Mouse (Mus musculus): ENCODE data around the gene Sorbs1.

Gene Sorbs1

DNA sequence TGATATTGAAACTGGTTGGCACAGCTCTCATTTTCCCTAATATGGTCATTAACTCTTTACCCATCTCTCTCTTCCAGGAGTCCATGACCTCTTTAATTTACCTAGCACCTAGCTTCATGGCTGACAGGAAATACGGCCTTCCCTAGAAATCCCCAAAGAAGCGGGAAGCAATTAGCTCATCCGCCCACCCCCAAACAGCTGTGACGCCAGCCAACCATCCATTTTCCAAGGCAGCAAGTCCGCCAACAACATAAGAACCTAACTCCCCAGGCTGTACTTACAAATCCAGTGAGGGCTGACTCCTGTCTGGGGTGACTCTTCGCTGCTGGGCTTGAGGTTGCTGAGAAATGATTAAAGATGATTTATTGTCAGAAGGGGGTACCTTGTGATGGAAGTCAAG lies 214.4 kb downstream of the Sorbs1 start:
- no peak for DNase-seq (ENCODE audit: low spot score)

DNA sequence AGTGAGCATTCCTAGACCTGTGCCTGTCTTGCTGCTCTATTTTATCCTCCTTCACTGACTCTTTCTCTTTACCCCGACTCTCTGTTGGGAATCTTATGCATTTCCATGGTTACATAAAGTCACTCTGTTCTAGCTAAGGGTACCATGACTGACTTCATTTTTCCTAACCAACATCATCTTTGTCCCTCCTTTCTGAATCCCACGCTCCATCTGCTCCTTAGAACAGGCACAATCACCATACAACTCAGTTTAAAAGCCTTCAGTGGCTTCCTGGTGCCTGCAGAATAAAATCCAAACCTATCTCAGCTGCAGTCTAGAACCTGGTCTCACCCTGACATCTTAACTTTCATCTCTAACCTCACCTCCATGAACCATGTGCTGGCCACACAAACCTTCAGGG lies 215.0 kb downstream of the Sorbs1 start:
- no peak for DNase-seq (ENCODE audit: low spot score)

DNA sequence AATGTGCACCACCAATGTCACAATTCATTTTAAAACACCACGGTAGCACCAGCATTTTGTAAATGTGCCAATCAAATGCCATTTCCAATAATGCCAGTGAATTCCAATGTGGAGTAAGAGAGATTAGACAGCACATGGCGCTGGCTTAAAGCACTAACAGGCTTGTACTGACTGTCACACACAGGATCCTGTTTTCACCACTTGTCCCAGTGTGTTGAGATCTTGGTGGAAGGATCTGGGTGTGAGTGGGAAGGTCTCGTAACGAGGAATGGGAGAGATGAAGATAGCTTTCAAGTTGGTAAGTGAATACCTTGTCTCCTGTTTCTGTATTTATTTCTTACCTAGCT lies 215.8 kb downstream of the Sorbs1 start:
- no peak for DNase-seq (ENCODE audit: low spot score)

DNA sequence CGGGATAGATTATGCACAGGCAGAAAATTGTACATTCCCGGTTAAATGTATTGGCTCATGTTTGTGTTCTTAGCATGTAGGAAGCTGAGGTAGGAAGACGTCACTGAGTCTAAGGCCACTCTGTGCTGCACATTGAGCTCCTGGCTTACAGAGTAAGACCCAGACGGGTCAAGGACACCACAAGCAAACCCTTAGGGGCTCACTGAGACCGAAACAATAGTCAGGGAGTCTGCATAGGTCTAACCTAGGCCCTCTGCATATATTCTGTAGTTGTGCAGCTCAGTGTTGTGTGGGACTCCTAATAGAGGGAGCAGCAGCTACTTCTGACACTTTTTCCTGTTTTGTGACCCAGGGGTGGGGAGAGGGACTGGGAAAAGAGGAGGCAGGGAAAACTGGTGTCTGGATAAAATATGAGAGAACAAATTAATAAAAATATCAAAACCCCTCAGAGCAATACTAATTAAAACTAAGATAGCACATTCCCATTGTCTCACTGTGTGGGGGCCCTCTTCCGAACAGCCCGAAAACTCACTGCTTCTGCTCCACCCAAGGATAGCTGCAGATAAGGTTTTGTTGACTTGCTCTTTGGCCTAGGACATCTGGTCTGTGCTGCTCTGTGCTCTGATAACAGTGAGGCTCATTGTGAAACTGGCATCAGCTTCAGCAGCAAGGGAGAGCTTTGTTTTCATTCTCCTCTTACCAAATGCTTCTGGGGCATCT lies 216.3 kb downstream of the Sorbs1 start:
- peak; percentile 35 for DNase-seq (ENCODE audit: low spot score)

DNA sequence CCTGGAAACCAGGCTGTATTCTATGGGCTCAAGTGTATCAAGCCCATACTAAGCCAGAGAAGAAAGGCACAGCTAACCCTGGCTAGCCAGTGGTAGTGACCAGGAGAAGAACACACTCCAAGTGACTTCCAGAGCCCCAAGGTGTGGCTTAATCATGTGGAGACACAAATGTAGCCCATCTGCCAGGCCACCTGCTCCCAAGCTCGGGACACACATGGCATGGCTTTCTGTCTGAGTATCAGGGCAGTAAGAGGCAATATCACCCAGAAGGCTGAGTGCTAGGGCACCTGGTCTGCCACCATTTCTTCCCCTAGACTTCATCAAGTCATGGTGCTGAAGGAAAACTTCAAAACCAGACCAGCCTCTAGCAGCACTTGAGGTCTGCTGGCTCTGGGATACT lies 219.3 kb downstream of the Sorbs1 start:
- DNase-seq (ENCODE audit: low spot score), result no peak

DNA sequence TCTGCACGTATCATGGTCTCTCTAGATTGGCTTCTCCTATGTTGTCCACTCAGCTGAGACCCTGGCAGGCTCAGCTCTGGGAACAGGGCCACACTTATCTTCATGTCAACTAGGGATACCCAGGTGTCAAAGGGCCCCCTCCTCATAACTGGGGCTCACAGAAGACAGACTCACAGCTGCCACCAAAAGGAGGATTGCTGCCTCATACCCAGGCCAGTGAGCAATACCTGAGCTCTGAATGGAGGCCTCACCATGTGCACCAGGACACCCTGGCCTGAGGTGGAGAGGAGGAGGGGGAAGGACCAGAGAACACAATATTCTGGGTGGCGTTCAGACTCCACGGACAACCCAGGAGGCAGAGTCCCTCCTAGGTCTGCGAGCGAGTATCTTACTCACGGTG lies 219.8 kb downstream of the Sorbs1 start:
- no peak for DNase-seq (ENCODE audit: low spot score)

DNA sequence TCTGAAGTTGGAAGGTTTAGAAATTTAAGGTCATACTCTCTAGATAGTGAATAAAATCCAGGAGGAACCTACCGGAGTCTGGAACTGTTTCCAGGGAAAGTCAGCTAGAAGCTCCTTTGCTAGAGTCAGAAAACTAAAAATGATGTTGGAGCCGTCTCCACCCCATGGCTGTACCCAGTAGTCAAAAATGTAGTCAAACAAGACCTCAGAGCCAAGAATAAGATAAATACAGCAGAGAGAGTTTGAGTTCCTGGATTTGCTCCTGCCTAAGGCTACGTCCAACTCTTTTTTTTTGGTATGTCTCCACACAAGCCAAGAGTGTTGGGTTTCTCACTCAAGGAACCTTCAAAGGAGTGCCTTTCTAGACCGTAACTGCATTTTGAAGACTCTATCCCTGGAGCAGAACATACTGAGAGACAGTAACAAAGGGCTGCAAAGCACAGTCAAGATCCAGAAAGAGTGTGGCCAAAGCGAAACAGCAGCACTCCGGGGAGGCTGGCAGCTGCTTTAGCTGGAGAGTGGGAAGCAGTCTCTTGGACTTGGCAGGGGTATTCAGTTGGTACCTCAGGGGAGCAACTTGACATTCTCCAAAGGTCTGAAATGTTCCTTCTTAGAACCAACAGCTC lies 223.4 kb downstream of the Sorbs1 start:
- no peak for DNase-seq (ENCODE audit: low spot score)

DNA sequence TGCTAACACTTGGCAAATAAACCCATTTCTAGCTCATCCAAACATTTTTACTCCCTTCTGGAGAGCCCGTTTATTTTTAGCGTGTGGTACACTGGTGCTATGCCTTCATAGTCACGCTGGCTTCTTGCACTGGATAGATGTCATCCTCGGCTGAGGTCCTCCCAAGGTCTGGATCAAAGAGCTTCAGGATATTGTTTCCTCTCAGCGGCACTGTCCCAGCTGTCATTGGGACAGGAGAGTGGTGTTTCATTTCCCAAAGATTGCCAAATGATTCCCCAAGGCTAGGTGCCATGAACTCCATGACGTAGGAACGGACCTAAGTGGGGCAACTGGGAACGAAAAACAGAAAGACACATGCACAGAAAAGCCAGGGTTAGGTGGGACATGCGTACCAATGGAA lies 225.2 kb downstream of the Sorbs1 start:
- no peak for DNase-seq (ENCODE audit: low spot score)

DNA sequence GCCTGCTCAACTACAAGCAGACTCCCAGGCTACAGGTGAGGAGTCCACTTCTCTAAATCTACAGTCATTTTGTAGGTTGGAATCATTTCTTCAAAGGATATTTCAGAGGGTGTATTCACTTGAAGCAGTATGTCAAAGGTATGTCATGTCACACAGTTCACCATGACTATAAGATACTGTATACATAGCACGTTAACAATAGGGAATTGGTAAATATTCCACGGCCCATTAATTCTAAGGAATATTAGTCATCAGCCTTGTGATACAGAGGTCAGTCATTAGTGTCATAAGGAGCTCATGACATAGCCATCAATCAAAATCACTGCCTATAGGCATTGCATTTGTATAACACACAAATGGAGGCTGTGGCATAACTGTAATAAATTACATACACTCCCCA lies 228.9 kb downstream of the Sorbs1 start:
- no peak for DNase-seq (ENCODE audit: low spot score)

DNA sequence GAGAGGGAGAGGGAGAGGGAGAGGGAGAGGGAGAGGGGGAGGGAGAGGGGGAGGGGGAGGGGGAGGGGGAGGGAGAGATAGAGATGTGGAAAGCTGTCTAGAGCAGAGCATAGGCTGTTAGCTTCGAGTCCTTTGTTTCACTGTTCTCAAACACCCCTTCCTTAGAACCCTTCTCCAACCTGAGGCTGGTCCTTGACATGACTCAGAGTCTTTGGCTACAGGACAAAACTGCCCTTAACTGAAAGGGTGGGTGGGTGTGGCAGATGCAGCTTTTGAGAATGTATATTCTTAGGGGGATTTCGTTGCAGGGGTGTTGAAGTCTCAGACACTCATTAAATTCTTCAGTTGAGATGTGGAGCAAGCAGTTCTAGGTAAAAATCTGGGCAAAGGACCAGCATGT lies 230.2 kb downstream of the Sorbs1 start:
- DNase-seq (ENCODE audit: low spot score), result no peak

DNA sequence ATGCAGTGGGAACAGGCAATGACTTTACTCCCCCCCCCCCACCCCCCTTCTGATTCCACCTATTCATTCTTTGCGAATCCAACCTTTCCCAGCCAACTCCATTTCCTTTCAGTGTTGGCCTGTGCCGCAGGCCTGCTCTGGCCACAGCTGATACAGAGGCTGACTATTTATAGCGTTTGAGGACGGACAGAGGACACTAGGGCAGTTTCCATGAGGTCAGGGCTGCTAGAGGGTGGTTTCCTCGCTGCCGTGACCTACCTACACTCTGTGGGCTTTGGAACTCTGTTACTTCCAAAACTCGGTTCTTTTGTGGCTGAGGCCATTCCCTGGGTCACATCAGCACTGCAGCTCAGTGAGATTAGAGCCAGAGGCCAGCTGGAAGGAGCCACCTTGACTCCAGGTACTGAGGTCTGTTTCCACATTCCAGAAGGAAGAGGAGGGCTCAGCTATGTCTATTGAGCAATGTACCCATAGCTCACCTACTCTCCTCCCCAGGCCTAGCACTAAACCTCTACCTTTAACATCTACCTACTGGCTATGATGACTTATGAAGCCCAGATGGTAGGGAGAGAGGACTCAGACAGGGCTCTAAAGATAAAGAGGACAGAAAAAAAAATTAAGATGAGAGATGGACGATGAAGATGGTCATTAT lies 235.1 kb downstream of the Sorbs1 start:
- DNase-seq (ENCODE audit: low spot score), result no peak

DNA sequence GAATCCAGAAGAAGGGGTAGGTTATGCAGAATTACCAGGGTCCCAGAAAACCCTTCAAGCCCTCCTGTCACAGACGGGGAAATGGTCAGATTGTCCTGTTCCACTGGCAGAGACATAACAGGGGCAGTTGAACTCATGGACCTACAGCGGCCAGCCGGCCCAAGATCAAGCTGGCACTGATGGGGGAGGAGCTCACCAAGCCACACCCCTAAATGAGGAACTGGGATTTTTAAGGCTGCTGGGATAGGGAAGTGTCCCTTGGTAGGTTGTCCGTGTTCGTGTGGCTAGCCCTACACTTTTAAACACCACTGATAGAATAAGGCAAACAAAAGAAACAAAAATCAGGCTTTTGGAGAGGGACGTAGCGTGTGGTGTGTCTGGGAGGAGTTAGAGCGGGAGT lies 236.1 kb downstream of the Sorbs1 start:
- no peak for DNase-seq (ENCODE audit: low spot score)

DNA sequence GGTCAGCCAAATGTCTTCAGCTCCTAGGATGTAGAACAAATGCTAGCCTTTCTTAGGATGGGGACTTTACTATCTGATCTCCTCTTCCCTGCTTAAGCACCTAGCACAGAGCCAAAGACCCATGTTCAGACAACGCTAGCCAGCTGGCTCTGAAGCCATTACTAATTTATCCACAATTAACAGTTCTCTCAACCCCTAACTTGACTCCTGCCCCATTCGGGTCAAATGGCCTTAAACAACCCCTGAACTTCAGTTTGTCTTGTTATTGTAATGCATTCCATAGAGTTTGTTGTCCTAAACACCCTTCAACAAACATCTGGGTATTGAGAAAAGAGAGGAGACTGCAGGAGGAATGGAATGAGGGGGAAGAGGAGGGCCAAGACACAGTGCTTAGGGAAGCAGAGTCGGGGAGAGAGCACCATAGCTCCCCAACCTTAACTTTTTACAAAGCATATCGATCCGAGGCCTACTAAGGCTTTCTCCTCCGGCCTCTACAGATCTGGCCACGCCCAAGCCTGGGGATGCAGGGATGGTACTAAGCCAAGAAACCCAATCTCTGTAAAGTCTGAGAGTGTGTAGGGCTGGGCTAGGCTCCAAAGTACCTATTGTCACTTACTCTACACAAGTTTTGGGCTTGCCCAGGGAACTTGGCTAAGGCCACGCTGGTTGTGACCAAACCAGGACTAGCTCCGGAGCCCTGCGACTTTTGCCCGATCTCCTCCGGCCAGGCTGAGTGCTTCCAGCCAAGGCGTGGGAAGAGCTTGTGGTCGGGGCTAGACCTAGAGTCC lies 238.0 kb downstream of the Sorbs1 start:
- DNase-seq (ENCODE audit: low spot score), result no peak

DNA sequence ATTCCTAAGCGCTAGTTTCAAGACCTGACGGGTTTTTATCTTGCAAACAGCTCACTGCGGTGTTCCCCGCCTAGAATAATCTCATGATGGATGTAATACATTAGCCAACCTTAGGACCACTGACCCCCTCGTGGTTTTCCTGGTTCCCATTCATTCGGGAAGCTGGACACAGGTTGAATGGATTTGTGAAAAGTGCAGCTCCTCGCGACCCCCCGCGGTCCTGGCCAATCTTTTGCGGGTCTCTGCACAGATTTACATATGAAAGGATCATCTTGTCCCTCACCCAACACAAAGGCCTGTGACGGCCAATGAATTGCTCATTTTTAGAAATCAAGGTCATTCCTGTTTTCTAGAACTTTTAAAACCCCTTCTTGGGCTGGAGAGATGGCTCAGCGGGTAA lies 240.9 kb downstream of the Sorbs1 start:
- peak; percentile 41 for DNase-seq (ENCODE audit: low spot score)

DNA sequence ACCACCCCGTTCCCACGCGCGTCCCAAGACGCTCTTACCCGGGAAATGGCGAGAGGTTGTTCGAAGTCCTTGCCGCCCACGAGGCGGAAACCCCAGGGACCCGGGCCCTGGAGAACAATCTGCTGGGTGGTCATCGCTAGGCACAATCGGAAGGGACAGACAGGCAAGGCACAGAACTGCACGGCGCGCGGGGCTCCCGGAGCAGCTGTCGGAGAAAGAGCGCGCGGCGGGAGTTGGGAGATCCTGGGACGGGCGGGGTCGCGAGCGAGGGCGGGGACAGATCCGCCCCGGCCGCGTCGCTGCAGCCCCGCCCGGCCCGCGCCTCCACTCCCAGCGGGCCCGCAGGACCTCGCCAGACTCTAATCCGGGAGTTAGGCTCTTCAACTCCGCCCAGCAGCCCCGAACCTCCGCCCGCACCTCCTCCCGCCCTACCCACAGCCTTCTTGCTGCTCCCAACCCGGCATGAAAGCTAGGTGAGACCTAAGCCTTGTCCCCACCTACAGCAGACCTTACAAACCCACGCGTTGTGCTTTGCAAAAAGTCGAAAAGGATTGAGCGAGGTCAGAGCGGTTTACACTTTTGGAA lies 242.2 kb downstream of the Sorbs1 start, which contains the start of gene Pdlim1:
Pdlim1 (minus strand) TSS at position 535 of the 585 bp plus-strand sequence.
- DNase-seq (ENCODE audit: low spot score), result peak; percentile 84

DNA sequence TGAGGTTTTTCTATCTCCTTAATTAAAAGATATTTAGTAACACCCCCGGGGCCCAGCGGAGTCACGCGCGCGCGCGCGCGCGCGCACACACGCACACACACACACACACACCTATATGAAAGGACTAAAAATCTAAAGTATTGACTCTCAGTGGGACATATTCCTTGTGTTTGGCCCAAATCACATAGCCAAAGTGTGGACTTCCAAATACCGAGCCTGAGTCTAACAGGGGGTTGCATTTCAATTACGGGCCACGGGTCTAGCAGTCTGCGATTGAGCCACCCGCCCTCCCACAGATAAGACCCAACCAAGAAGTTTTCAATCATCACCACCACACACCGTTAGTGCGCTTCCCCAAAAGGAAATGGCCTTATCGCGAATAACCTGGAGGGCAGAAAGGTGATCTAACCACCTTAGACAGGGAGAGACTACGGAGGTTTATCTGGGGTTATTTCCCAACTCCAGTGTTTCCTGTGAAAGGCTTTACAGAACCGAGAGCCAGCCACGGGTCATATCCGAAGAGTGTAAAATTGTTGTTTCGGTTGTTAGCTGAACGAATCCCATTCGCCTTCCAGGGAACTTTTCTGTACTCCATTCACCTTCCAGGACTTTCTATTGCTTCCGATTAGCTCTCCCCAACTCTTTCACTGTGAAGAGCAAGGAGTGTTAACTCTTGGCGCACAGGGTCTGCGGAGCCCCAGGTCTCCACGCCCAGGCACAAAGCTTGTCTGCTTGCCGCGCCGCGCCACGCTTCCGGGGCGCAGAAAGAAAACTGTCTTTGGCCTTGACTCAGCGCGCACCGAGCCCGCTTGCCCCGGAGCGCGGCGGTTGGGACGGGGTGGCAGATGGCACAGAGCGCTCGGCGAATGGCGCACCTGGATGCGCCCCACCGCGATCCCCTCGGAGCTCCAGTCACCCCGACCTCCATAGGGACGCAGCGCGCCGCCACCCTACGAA lies 242.9 kb downstream of the Sorbs1 start:
- DNase-seq (ENCODE audit: low spot score), result peak; percentile 43

DNA sequence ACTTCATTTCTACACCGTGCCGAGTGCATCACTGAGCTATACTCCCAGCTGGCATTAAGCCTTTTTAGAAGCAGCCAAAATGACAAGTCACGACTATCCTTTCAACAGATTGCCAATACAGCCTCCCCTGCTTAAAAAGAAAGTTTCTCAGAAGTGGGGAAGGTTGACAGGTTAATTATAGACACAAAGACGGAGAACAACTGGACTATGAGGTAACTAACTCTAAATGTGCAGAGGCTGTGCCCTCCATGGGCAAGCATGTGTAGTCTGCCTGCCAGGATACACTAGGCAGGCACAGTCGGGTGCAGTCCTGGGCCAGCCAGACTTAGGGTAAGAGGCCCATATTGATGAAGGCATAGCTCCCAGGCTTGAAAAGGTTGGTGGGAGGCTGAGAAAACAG lies 244.1 kb downstream of the Sorbs1 start:
- no peak for DNase-seq (ENCODE audit: low spot score)

DNA sequence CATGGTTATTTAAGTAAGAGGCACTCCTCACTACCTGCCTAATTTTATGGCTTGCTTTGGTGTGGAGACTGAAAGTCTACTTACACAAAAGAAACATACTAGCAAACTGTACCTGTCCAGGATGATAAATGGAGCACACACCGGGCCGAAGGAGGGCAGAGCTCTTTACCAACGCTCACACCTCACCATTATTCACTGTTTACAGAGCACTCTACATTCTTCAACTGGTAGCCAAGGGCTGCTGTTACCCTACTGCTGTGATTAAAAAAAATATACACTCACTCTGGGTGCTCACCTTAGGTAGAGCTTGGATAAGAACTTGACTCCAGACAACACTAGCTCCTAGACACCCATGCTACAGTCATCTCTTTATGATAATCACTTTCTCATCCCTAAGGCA lies 245.1 kb downstream of the Sorbs1 start:
- DNase-seq (ENCODE audit: low spot score), result no peak

DNA sequence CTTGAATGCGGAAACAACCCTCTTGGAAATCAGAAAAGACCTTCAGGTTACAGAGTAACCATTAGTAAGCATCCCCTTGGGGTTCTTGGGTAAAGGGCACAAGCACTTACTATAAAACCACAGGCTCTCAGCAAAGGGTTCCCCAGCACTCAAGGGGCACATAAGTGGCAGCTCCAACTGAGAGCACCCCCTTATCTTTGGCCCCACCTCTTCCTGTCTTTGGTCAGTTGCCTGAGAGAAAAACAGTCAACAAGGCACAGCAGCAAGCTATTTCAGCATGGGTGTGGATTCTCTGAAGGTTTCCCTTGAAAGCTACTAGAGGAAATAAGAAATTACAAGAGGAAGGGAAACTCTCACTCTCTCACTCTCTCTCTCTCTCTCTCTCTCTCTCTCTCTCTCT lies 246.2 kb downstream of the Sorbs1 start:
- no peak for DNase-seq (ENCODE audit: low spot score)

DNA sequence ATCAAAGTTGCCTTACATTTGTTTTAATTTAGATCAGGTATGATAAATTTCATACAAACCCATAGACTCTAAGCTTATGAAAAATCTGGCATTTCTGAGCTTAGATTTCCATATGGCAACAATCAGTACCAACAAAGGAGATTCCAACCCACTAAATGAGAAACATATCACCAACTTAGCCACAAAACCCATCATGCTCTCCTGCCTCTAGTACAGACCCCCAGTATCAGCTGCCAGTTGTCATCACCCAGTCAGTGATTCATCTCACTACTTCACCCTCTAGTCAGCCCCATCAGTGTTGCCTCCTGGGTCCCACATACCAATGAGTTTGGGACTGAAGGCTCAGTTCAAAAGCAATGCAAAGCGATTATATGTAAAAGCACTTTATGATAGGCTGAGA lies 254.1 kb downstream of the Sorbs1 start:
- no peak for DNase-seq (ENCODE audit: low spot score)

DNA sequence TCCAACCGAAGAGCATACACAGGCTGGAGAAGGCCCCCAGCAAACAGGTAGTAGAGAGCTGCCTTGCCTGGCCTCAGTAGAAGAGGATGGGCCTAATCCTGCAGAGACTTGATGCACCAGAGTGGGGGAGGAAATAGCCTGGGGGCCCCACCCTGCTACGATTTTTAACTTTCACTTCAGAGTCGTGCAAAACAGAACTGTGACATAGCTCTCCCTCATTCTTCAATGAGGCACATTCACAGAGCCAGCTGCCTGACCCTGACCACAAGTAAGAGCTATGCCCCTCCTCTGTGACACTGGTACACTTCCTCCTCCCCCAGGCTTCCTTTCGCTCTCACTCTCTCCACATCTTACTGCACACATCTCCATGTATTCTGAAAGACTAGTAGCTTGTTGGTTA lies 256.2 kb downstream of the Sorbs1 start:
- DNase-seq (ENCODE audit: low spot score), result no peak
